Mouse (Mus musculus) erythroblast, embryonic 14.5 days (primary cell): ENCODE results near the gene Pigc.

Experiments
- GATA1 ChIP-seq: IDR thresholded peaks from 2 replicates; pipeline ENCODE4 v1.6.1; 2012; ENCODE audit warnings: low read length, inconsistent platforms, mixed read lengths
- TAL1 ChIP-seq: IDR thresholded peaks from 3 replicates; pipeline ENCODE4 v1.6.1; 2012; ENCODE audit warnings: low read length, inconsistent platforms, mixed read lengths

- TF ChIP-seq GATA1 (no peak), TAL1 (no peak)
Measured at GRCm38 (mm10) chr1:162018601-162018977, 49.6 kb downstream of the Pigc start.
